Mouse (Mus musculus): ENCODE measurements around the gene Tspan31. TPM values are rescaled to one million over a fixed set of nuclear protein-coding genes. Genes with fewer than 3 reads are reported as not detected.

The Tspan31 gene
- polyA plus RNA-seq, 1 experiment from 2014 or later, result 176 TPM

- WGBS, result 29% methylated on average over 8 of the region's 8 CpGs
- no peak for ATAC-seq (ENCODE audit: insufficient number of reproducible peaks, insufficient read depth, low FRiP score, low TSS enrichment, low read depth)
- Histone ChIP-seq H3K4me3 (peak overlapping the region; percentile 63; the same call in 1 of the 2 replicates), H3K4me2 (peak overlapping the region; percentile 99), H3K27ac (no peak overlapping the region), H3K27me3 (peaks cover 88% of the 10 kb centered on the region), H3K36me3 (no peaks in the 10 kb centered on the region), H3K9ac (no peak overlapping the region), H3K4me1 (peaks cover 38% of the 10 kb centered on the region), H3K9me3 (no peaks in the 10 kb centered on the region)
These were observed 12.0 kb upstream of the Tspan31 start for GRCm38 (mm10) chr10:127081996-127082620.

DNA sequence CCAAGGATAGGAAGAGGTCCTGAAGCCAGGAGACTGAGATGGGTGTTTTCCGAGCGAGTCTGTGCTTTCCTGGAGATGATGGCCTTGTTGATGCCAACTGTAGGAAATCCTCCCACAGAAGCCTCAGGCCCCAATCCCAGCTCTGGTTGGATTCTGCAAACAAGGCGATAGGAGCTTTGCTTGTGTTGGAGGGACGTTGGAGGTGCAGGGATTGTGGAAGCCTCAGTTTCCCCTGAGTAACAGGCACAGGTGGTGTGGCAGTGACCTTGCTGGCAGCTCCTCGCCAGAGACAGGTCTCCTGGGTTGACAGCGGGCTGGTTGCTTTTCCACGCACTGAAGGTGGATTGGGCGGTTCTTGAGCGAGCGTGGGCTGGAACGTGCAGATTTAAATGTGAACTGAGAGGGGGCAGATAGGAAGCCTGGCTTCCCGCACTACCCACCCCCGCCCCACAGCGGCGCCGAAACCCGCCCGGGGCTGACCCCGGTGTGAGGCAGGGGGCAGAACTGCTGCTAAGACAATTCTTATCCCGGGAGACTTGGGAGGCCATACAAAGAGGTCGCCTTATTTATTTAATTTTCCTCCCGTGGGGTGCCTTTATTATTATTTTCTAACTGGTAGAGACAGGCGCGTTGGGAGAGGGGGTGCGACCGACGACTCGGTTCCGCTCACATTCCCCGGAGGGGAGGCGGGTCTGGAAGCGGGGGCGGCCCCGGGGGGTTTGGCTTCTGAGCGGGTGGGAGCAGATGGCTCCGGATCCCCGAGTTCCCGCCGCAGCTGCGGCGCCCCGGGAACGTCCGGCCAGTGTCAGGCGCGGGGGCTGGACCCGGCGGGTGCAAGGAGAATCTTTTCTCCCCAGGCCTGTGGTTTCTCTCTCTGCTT lies 11.1 kb upstream of the Tspan31 start:
- Histone ChIP-seq H3K9ac (peak overlapping the region; percentile 53), H3K9me3 (no peaks in the 10 kb centered on the region), H3K4me2 (peak overlapping the region; percentile 99), H3K36me3 (no peaks in the 10 kb centered on the region), H3K27me3 (peaks cover 94% of the 10 kb centered on the region), H3K4me1 (peaks cover 38% of the 10 kb centered on the region), H3K27ac (no peak overlapping the region), H3K4me3 (peak overlapping the region; percentile 63)
- 3% methylated on average over 48 of the region's 48 CpGs for WGBS
- no peak for ATAC-seq (ENCODE audit: insufficient number of reproducible peaks, insufficient read depth, low FRiP score, low TSS enrichment, low read depth)

- peak overlapping the region; percentile 63 for H3K4me3 ChIP-seq
- peaks cover 38% of the 10 kb centered on the region for H3K4me1 ChIP-seq
- no peaks in the 10 kb centered on the region for H3K36me3 ChIP-seq
- WGBS, result 2% methylated on average over 67 of the region's 70 CpGs
- H3K27me3 ChIP-seq, result peaks cover 98% of the 10 kb centered on the region
- H3K4me2 ChIP-seq, result peak overlapping the region; percentile 99
- peak; percentile 23; the same call in 1 of the 2 replicates for ATAC-seq (ENCODE audit: insufficient number of reproducible peaks, insufficient read depth, low FRiP score, low TSS enrichment, low read depth)
- peak overlapping the region; percentile 74 for H3K9ac ChIP-seq
- H3K27ac ChIP-seq, result no peak overlapping the region
- no peaks in the 10 kb centered on the region for H3K9me3 ChIP-seq
These were observed 9.8 kb upstream of the Tspan31 start for GRCm38 (mm10) chr10:127079665-127080391.

DNA sequence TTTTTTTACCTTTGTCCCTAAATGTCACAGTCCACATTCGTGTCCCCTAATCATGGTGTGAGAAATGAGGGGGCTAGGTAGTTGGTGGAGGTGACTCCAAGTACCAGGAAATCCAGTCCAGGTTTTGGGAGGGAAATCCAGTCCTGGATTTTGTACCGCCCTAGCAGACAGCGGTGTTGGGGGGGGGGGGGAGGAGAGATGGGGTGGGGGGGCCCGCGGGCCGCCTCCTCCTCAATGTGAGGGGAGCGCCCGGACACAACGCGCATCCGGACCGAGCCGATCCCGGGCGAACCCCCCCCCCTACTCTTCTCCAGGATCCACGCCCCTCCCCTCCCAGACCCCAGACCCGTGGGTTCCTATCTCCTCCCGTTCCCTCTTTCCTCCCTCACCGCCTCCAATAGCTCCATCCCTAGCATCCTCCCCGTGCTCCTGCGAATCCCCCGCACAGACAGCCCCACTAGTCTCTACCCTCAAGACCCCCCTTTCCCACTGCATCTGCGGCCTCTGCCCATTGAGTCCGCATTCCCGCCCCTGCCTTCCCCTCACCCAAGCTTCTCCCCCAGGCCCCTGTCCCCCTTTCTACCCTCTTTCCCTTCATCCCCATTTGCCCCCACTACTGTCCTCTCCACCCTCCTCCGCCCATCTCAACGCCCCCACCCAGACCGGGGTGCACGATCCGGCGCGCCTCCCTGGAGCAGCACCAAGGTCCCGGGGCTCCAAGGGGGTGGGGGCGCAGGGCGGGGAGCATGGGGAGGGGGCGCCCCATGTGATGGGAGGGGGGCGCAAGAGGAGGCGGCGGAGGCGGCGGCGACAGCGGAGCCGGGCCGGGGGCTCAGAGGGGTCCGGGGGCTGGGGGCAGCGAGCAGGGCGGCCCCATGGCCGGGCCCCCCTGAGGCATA lies 8.9 kb upstream of the Tspan31 start:
- peaks cover 38% of the 10 kb centered on the region for H3K4me1 ChIP-seq
- under 1% methylated on average over 42 of the region's 49 CpGs for WGBS
- no peaks in the 10 kb centered on the region for H3K9me3 ChIP-seq
- peak overlapping the region; percentile 99 for H3K4me2 ChIP-seq
- peak; percentile 45; the same call in 1 of the 2 replicates for ATAC-seq (ENCODE audit: insufficient number of reproducible peaks, insufficient read depth, low FRiP score, low TSS enrichment, low read depth)
- H3K36me3 ChIP-seq, result no peaks in the 10 kb centered on the region
- peak overlapping the region; percentile 63 for H3K4me3 ChIP-seq
- H3K27ac ChIP-seq, result no peak overlapping the region
- peak overlapping the region; percentile 74 for H3K9ac ChIP-seq
- H3K27me3 ChIP-seq, result peaks cover 89% of the 10 kb centered on the region

- H3K4me2 ChIP-seq, result peak overlapping the region; percentile 99
- no peaks in the 10 kb centered on the region for H3K9me3 ChIP-seq
- no peaks in the 10 kb centered on the region for H3K36me3 ChIP-seq
- peaks cover 38% of the 10 kb centered on the region for H3K4me1 ChIP-seq
- peak overlapping the region; percentile 63 for H3K4me3 ChIP-seq
- ATAC-seq (ENCODE audit: insufficient number of reproducible peaks, insufficient read depth, low FRiP score, low TSS enrichment, low read depth), result no peak
- peaks cover 82% of the 10 kb centered on the region for H3K27me3 ChIP-seq
- no peak overlapping the region for H3K27ac ChIP-seq
- WGBS, result 4% methylated on average over 12 of the region's 12 CpGs
- H3K9ac ChIP-seq, result no peak overlapping the region
These were observed 8.1 kb upstream of the Tspan31 start for GRCm38 (mm10) chr10:127078001-127078676.

GRCm38 (mm10) chr10:127077515-127077914 lies 7.5 kb upstream of the Tspan31 start:
- Histone ChIP-seq H3K4me1 (peaks cover 38% of the 10 kb centered on the region), H3K4me2 (peak overlapping the region; percentile 99; the same call in 1 of the 2 replicates), H3K9me3 (no peaks in the 10 kb centered on the region), H3K27me3 (peaks cover 75% of the 10 kb centered on the region), H3K36me3 (no peaks in the 10 kb centered on the region), H3K27ac (no peak overlapping the region), H3K9ac (no peak overlapping the region), H3K4me3 (no peak overlapping the region)
- WGBS, result 2% methylated on average over 10 of the region's 10 CpGs
- ATAC-seq (ENCODE audit: insufficient number of reproducible peaks, insufficient read depth, low FRiP score, low TSS enrichment, low read depth), result no peak

- Histone ChIP-seq H3K27me3 (peaks cover 61% of the 10 kb centered on the region), H3K9ac (no peak overlapping the region), H3K4me2 (no peak overlapping the region), H3K4me3 (no peak overlapping the region), H3K27ac (no peak overlapping the region), H3K4me1 (peaks cover 31% of the 10 kb centered on the region), H3K36me3 (no peaks in the 10 kb centered on the region), H3K9me3 (no peaks in the 10 kb centered on the region)
- no peak for ATAC-seq (ENCODE audit: insufficient number of reproducible peaks, insufficient read depth, low FRiP score, low TSS enrichment, low read depth)
- 46% methylated on average over 4 of the region's 4 CpGs for WGBS
These were observed 6.0 kb upstream of the Tspan31 start for GRCm38 (mm10) chr10:127076082-127076481.

DNA sequence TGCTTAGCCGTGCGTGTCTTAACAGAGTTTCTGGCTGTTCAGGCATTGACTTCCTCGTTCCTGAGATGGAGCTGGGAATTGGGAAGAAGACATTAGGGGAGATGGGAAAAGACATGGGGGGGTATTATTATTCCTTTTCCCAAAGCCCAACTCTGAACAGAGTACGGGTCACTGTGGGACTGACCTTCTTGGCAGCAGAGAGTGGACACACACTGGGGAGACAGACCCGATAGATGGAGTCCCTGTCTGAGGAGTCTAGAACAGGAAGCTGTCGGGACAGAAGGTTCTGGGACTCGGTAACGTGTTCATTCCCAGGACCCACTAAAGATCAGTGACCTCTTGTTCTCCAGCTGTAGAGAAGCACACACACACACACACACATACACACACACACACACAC lies 5.6 kb upstream of the Tspan31 start:
- H3K27me3 ChIP-seq, result peaks cover 57% of the 10 kb centered on the region
- no peaks in the 10 kb centered on the region for H3K9me3 ChIP-seq
- peaks cover 31% of the 10 kb centered on the region for H3K4me1 ChIP-seq
- ATAC-seq (ENCODE audit: insufficient number of reproducible peaks, insufficient read depth, low FRiP score, low TSS enrichment, low read depth), result no peak
- H3K9ac ChIP-seq, result no peak overlapping the region
- WGBS, result 72% methylated on average over 8 of the region's 8 CpGs
- H3K27ac ChIP-seq, result no peak overlapping the region
- H3K4me3 ChIP-seq, result no peak overlapping the region
- no peak overlapping the region for H3K4me2 ChIP-seq
- H3K36me3 ChIP-seq, result no peaks in the 10 kb centered on the region

GRCm38 (mm10) chr10:127075080-127075479 lies 5.0 kb upstream of the Tspan31 start, which contains the start of gene Agap2:
Gene Agap2 (plus strand): TSS chr10:127075284.
- H3K27ac ChIP-seq, result no peak within 1 kb of the TSS
- peaks cover 51% of the 10 kb centered on the region for H3K27me3 ChIP-seq
- H3K36me3 ChIP-seq, result no peaks in the 10 kb centered on the region
- ATAC-seq (ENCODE audit: insufficient number of reproducible peaks, insufficient read depth, low FRiP score, low TSS enrichment, low read depth), result no peak
- peaks cover 25% of the 10 kb centered on the region for H3K4me1 ChIP-seq
- no peaks in the 10 kb centered on the region for H3K9me3 ChIP-seq
- no peak within 1 kb of the TSS for H3K4me2 ChIP-seq
- no peak within 1 kb of the TSS for H3K9ac ChIP-seq
- WGBS, result 63% methylated on average over 9 of the region's 9 CpGs
- H3K4me3 ChIP-seq, result no peak within 1 kb of the TSS

DNA sequence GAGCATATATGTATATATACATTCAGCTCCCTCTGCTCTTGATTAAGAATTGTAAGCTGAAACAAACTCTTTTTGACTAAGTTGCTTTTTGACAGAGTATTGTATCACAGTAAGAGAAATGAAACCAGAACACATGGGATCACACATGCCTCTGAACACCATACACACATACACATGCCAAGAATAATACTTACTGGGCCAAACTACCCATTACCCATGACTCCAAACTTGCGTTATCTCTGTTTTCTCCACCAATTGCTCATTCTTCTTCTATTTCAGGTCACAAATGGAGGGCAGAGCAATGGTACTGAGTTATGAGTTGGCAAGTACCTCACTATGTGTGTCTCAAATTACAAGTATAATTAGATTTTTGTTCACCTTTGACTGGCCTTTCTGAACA lies 3.9 kb upstream of the Tspan31 start:
- no peak for ATAC-seq (ENCODE audit: insufficient number of reproducible peaks, insufficient read depth, low FRiP score, low TSS enrichment, low read depth)
- H3K4me2 ChIP-seq, result no peak overlapping the region
- H3K27ac ChIP-seq, result no peak overlapping the region
- H3K9me3 ChIP-seq, result no peaks in the 10 kb centered on the region
- H3K9ac ChIP-seq, result no peak overlapping the region
- H3K27me3 ChIP-seq, result peaks cover 40% of the 10 kb centered on the region
- no peaks in the 10 kb centered on the region for H3K36me3 ChIP-seq
- H3K4me3 ChIP-seq, result no peak overlapping the region
- WGBS, result 85% methylated on average over 1 of the region's 1 CpGs
- peaks cover 23% of the 10 kb centered on the region for H3K4me1 ChIP-seq
